Mouse (Mus musculus): ENCODE measurements around the gene Atoh8.

Atoh8 gene

GRCm38 (mm10) chr6:72235098-72235806 lies at the start of gene Atoh8:
Atoh8 (minus strand) TSS chr6:72235577.
- DNase-seq, result no peak

GRCm38 (mm10) chr6:72283914-72284313 lies 48.5 kb upstream of the Atoh8 start:
- DNase-seq, result peak; percentile 18

GRCm38 (mm10) chr6:72280410-72280998 lies 45.1 kb upstream of the Atoh8 start:
- DNase-seq, result no peak

- no peak for DNase-seq
These were observed 44.1 kb upstream of the Atoh8 start for GRCm38 (mm10) chr6:72279505-72279904.

GRCm38 (mm10) chr6:72278835-72279234 lies 43.5 kb upstream of the Atoh8 start:
- no peak for DNase-seq

- DNase-seq, result no peak
These were observed 42.3 kb upstream of the Atoh8 start for GRCm38 (mm10) chr6:72277508-72278166.

GRCm38 (mm10) chr6:72276972-72277441 lies 41.6 kb upstream of the Atoh8 start:
- DNase-seq, result no peak

GRCm38 (mm10) chr6:72276141-72276540 lies 40.8 kb upstream of the Atoh8 start:
- DNase-seq, result no peak

- no peak for DNase-seq
These were observed 40.1 kb upstream of the Atoh8 start for GRCm38 (mm10) chr6:72275527-72275926.

DNA sequence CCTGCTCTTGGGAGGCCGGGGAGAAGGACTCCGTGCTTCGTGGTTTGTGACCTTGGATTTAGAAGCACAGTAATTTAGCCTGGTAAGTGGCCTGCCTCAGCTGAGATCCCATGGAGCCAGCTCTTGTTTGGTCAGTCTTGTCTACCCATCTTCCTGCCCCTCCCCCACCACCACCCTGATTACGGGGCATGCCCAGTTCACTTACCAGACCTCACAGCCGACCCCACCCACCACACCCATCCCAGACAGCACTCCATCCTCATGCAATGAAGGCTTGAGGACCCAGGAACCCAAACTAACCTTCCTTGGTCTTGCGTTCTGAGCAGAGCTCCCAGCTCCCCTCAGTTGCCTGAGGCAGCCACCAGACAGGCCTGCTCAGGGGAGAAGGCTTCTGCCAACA lies 37.8 kb upstream of the Atoh8 start:
- DNase-seq, result no peak

- no peak for DNase-seq
These were observed 36.9 kb upstream of the Atoh8 start for GRCm38 (mm10) chr6:72272161-72272696.

- DNase-seq, result no peak
These were observed 35.7 kb upstream of the Atoh8 start for GRCm38 (mm10) chr6:72270952-72271519.

DNA sequence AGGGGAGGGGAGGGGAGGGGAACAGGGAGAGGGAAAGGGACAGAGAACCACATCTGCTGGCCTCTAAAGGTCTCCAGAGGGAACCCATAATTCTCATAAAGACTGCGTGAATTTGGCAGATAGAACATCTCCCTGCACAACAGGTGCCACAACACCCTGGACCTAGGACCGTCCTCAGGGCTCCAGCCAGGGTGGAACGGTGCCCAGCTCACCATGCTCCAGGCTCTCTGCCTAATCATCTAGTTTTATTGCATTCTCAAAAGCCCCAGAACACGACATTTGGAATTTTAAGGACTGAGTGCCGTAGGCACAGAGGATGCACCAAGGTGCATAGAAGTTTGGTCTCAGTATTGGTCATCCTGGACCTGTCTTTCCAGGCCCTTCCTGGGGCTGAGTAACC lies 34.9 kb upstream of the Atoh8 start:
- DNase-seq, result no peak

DNA sequence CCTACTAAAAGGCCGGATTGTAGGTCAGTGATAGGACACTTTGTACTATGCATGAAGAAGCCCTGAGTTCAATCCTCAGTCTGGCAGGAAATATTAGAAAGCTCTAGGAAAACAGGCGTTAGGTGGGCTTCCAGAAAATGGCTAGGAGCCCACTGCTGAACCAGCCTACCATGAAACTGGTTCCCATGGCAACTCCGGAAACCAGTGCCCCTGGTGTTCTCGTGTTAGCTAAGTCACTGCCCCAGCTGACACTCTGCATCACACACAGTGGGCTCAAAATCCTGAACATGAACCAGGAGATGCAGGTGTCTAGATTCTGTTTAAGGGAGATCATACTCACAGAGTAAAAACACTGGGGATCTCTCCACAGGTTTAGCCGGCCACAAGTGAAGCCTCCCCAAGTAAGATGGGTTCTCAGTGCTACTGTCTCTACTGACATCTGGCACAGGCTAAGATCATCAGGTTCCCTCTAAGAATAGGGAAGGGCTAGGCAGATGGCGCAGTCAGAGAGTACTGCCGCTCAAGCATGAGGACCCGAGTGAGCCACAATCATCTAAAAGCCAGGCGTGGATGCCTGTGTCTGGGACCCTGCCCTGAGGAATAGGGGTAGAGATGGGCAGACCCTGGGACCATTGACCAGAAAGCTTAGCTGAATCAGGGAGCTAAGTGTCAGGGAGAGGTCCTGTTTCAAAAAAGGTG lies 32.9 kb upstream of the Atoh8 start:
- no peak for DNase-seq

- DNase-seq, result no peak
These were observed 30.3 kb upstream of the Atoh8 start for GRCm38 (mm10) chr6:72265664-72266063.

- no peak for DNase-seq
These were observed 28.4 kb upstream of the Atoh8 start for GRCm38 (mm10) chr6:72263679-72264265.

DNA sequence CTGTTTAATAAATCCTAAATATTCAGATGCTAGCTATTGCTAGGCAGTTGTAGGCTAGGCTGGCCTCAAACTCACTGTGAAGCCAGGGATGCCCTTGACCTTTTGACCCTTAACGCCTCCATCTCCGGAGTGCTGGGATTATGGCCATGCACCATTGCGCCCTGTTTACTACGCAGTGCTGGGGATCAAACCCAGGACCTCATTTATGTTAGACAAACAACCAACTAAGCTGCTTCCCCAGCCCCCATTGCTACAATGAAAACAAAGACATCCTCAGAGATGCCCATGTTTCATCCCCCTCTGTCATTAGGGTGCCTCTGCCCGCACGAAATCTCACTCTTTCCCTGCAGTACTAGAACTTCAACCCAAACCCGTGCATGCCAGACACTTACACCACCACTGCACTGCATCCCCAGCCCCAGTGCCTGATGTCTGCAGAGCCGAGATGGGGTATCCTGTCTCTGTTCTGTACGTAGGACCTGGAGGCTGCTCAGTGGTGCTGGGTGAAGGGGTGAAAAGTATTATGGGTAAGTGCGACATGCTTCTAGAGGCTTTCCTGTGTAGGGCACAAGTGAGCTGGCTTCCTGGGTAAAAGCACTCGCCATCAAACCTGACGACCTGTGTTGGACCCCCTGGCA lies 26.4 kb upstream of the Atoh8 start:
- no peak for DNase-seq

GRCm38 (mm10) chr6:72260981-72261682 lies 25.8 kb upstream of the Atoh8 start:
- peak; percentile 80 for DNase-seq

GRCm38 (mm10) chr6:72259474-72259873 lies 24.1 kb upstream of the Atoh8 start:
- DNase-seq, result no peak

- DNase-seq, result no peak
These were observed 19.9 kb upstream of the Atoh8 start for GRCm38 (mm10) chr6:72255294-72255693.

DNA sequence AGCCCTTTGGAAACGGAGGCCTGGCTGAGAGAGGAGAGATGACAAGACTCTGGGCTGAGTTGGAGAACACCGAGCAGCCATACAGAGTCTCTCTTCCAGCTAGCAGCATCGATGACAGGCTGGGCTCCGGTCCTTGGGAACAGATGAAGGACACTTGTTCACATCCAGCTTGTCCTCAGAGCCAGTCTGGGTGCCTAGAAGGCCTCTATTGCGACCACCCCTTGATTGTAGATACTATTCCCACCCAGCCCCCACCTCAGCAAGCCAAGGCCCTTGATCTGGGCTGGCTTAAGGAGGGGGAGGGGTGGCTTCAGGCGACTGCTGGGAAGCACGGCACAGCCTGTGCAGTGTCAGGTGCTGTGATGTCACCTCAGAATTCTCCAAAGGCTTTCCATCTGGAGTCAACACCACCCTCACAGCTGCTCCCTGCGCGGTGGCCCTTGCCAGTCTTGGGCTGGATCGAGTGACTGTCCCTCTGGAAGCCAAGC lies 19.3 kb upstream of the Atoh8 start:
- no peak for DNase-seq
